Mouse (Mus musculus) thymus, adult 2 months (tissue): ENCODE measurements around the gene Slc25a22.

Experiments
- CTCF ChIP-seq: fragments of 200-500 bp; IDR thresholded peaks from 2 replicates; pipeline ENCODE4 v1.5.1; 2012; ENCODE audit warnings: mild to moderate bottlenecking, control low read depth, low read length, moderate library complexity, borderline replicate concordance; ENCODE audit not compliant: control insufficient read depth, poor library complexity, insufficient read depth; ENCODE audit errors: extremely low read depth
- POLR2A ChIP-seq: fragments of 200-500 bp; IDR thresholded peaks from 2 replicates; pipeline ENCODE4 v1.6.1; 2012; ENCODE audit warnings: mild to moderate bottlenecking, low read length, control low read depth, moderate library complexity; ENCODE audit not compliant: control insufficient read depth, poor library complexity, insufficient read depth; ENCODE audit errors: extremely low read depth

GRCm38 (mm10) chr7:141451928-141452327 is 14.2 kb upstream of the Slc25a22 start:
- TF ChIP-seq POLR2A (no peak), CTCF (no peak)
